Mouse (Mus musculus): ENCODE measurements around the gene Eif4e2. TPM values are rescaled to one million over a fixed set of nuclear protein-coding genes. Genes with fewer than 3 reads are reported as not detected.

Eif4e2 gene
- 106 TPM for polyA plus RNA-seq (2014; fragmentation: Illumina TruSeq; extraction: RNeasy Lipid Tissue Mini Kit (QIAGEN cat#74804); ENCODE audit: low read depth, low replicate concordance)

DNA sequence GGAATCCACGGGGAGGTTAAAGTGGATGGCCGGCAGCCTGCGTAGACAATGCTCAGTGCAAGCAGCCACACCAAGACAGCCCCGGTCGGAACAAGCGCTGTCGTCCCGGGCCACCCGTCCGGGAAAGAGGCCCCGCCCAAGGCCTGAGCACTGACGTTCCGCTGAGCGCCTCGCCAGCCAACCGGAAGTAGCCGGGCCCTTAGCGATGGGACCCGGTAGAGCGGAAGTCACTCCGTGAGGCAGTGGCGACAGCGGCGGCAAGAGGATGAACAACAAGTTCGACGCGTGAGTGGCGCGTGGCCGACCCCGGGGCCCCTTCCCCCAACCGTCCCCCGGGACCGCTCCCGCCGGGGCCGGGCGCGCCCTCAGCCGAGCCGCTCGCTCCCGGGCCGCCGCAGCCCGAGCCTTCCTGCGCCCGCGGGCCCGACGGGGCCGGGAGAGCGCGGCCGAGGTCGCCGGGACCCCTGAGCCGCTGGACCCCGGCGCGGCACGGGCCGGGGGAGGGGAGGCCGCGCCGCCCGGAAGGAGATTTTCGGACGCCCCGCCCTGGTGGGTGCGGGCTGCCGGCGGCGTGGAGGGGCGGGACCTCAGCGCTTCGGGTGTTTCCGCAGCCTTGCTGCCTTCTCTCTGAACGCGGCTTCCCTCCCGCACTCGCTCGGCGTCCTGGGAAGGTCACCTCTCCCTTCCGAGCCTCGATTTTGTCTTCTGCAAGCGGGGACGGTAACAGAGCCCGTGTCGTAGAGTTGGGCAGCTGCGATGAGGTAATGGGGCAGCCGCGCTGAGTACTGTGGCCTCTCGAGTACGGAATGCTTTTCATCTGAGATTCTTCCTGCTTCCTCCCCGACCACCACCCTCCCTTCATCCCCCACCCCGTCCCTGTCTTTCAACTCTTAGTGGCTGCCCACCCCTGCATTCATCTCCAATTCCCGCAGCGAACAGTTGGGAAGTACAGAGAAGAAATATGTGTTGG, at the start of gene Eif4e2:
Gene Eif4e2, plus strand, starts transcription at position 180 of the 970 bp plus-strand sequence.

DNA sequence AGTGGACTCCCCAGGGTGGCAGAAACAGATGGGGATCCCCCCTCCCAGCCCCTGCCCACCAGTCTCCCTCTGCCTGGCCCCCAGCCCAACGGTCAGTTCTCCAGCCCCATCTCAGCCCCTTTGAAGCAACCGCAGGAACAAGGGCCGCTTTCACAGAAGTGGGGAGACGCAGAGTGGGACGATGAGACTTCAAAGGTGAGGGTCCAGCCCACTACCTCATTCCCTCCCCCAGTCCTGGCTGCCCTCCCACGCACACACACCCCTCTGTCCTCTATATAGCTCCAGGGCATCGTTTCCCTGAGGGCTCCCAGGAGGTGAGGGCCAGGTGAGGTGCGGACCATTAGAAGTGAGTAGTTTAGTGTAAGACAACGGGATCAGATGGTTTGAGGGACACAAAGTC, 30.7 kb upstream of the Eif4e2 start, which contains the start of gene Prss56:
Gene Prss56, plus strand, starts transcription at position 301 of the 400 bp plus-strand sequence.

DNA sequence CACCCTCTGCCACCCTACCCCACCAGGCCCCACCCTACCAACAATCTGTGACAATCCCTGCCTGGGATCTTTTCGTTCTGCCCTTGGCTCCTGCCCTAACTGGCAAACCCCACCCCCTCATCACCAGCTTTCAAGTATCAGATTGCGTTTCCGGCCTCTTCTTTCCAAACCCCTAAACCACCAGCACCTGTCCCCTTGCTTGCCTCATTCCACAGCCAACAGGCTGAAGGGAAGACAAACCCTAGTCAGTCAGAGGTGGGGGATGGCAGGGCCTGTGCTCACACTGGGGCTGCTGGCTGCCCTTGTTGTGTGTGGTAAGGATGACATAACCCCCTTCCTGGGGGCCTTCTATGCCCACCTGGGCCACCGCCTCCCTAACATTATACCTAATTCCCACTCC, 23.3 kb upstream of the Eif4e2 start, which contains the start of gene Chrnd:
Gene Chrnd, plus strand, starts transcription at position 179 of the 400 bp plus-strand sequence.

DNA sequence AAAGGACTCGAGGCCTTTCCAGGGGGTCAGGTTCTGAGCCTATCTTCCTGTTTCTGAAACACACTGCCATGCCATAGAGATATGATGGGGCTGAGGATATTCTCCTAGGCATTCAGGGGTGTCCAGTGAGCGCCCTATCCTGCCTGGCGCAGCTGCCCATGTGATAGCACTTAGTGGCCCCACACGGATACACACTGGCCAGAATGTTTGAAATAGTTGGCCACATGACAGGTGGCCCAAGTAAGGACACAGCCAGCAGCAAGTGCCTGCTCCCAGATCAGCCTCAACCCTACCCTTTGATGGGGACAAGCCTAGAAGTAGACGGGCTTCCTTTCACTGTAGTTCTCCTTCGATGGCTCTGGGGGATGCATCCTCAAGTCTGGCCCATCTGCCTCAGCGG, 9.2 kb upstream of the Eif4e2 start, which contains the start of gene Chrng:
Gene Chrng, plus strand, starts transcription at position 193 of the 400 bp plus-strand sequence.

DNA sequence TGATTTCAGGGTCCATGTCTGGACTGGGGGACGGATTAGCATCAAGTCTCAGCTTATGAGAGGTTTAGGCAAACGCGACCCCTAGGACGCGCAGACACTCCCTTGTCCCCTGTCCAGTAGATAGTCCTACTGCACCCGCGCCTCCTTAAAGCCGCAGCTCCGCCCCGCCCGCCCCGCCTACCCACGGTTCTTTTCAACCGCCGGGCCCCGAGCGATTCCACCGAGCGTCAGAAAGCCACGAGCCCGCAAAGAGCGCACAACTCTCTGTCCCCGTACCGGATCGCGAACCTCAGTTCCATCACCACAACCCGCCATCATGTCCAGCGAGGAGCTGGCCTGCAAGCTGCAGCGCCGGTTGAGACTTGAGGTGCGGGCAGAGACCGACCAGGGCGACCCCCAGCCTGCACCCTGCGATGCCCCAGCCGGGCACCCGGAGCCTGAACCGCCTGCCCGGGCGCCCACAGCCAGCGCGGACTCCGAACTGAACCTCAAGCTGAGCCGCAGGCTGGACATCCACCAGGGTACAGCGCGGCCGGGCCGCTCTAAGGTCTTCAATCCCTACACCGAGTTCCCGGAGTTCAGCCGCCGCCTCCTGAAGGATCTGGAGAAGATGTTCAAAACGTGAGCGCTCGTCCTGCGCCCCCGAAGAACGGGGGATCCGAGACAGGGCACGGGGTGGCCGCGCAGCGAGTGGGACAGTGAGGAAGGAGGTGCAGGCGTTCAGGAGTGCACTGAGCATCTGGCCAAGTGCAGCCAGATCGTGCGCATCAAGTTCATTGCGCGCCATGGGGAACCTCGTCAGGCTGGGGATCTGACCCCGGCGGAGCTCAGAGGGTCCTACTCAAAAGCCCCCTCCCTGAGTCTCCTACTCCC, 50.7 kb downstream of the Eif4e2 start, which contains the start of gene Efhd1:
Gene Efhd1, plus strand, starts transcription at position 230 of the 873 bp plus-strand sequence.

Other genes with a start within 250 kb of the Eif4e2 start
- 0.27 TPM for gene Alppl2, start 124.0 kb upstream of the Eif4e2 start, polyA plus RNA-seq (2014; fragmentation: Illumina TruSeq; extraction: RNeasy Lipid Tissue Mini Kit (QIAGEN cat#74804); ENCODE audit: low read depth, low replicate concordance)
- gene Alpi, start 112.3 kb upstream of the Eif4e2 start, polyA plus RNA-seq (2014; fragmentation: Illumina TruSeq; extraction: RNeasy Lipid Tissue Mini Kit (QIAGEN cat#74804); ENCODE audit: low read depth, low replicate concordance): not detected
- 0.20 TPM for gene Akp3, start 88.9 kb upstream of the Eif4e2 start, polyA plus RNA-seq (2014; fragmentation: Illumina TruSeq; extraction: RNeasy Lipid Tissue Mini Kit (QIAGEN cat#74804); ENCODE audit: low read depth, low replicate concordance)
- not detected for gene Ecel1, start 57.4 kb upstream of the Eif4e2 start, polyA plus RNA-seq (2014; fragmentation: Illumina TruSeq; extraction: RNeasy Lipid Tissue Mini Kit (QIAGEN cat#74804); ENCODE audit: low read depth, low replicate concordance)
- gene Prss56, start 30.6 kb upstream of the Eif4e2 start, polyA plus RNA-seq (2014; fragmentation: Illumina TruSeq; extraction: RNeasy Lipid Tissue Mini Kit (QIAGEN cat#74804); ENCODE audit: low read depth, low replicate concordance): 0.21 TPM
- not detected for gene Chrnd, start 23.3 kb upstream of the Eif4e2 start, polyA plus RNA-seq (2014; fragmentation: Illumina TruSeq; extraction: RNeasy Lipid Tissue Mini Kit (QIAGEN cat#74804); ENCODE audit: low read depth, low replicate concordance)
- not detected for gene Chrng, start 9.3 kb upstream of the Eif4e2 start, polyA plus RNA-seq (2014; fragmentation: Illumina TruSeq; extraction: RNeasy Lipid Tissue Mini Kit (QIAGEN cat#74804); ENCODE audit: low read depth, low replicate concordance)
- gene Efhd1, start 50.4 kb downstream of the Eif4e2 start, polyA plus RNA-seq (2014; fragmentation: Illumina TruSeq; extraction: RNeasy Lipid Tissue Mini Kit (QIAGEN cat#74804); ENCODE audit: low read depth, low replicate concordance): 550 TPM
- 72.2 TPM for gene Gigyf2, start 113.1 kb downstream of the Eif4e2 start, polyA plus RNA-seq (2014; fragmentation: Illumina TruSeq; extraction: RNeasy Lipid Tissue Mini Kit (QIAGEN cat#74804); ENCODE audit: low read depth, low replicate concordance)
- 0.17 TPM for gene Kcnj13, start 180.8 kb downstream of the Eif4e2 start, polyA plus RNA-seq (2014; fragmentation: Illumina TruSeq; extraction: RNeasy Lipid Tissue Mini Kit (QIAGEN cat#74804); ENCODE audit: low read depth, low replicate concordance)